Mouse (Mus musculus): ENCODE measurements around the gene S100a3.

Gene S100a3

DNA sequence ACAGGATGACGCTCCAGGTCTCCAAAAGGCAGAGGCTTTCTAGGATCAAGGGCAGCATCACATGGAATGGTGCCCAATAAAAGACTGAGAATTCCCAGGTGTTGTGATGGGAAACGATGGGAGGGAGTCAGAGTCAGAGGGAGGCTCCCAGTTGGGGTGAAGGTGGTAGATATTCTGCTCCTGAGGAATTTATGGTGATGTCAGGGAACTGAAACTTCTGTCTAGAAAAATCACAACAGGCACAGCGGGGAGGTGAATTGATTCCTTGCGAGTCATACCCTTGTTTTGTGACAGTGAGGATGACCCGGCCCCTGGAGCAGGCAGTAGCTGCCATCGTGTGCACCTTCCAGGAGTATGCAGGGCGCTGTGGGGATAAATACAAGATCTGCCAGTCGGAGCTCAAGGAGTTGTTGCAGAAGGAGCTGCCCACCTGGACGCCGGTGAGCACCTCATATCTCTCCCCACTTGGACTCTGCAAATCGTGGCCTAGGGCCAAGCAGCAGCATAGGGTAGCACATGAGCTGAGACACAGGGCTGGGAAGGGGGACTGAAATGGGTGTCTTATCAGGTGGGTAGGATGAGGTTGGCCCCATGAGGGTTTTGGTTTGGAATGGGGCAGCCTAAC lies 41.2 kb downstream of the S100a3 start, which contains the start of gene Gm42674:
Gene Gm42674, plus strand, starts transcription at position 419 of the 625 bp plus-strand sequence.
- no peak for DNase-seq (ENCODE audit: low spot score in 2 of 2)

DNA sequence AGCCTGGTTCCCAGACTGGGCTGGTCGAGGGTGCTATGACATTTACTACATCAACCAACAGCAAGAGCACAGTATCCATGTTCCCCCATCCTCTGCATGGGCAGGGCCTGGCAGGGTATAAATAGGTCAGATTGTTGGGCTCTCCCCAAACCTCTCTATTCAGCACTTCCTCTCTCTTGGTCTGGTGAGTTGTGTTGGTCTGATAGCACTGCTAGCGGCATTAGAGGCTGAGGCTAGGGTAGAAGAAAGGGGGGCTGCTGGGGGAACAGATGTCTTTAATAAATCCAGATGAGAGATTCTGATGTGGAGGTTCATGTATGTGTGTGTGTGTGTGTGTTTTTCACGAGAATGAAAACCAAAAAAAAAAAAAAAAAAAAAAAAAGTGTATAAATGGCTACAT lies 43.2 kb downstream of the S100a3 start, which contains the start of gene S100a4:
Gene S100a4, plus strand, starts transcription at position 149 of the 400 bp plus-strand sequence.
- peak; percentile 54 to 60 for DNase-seq (ENCODE audit: low spot score in 2 of 2)

DNA sequence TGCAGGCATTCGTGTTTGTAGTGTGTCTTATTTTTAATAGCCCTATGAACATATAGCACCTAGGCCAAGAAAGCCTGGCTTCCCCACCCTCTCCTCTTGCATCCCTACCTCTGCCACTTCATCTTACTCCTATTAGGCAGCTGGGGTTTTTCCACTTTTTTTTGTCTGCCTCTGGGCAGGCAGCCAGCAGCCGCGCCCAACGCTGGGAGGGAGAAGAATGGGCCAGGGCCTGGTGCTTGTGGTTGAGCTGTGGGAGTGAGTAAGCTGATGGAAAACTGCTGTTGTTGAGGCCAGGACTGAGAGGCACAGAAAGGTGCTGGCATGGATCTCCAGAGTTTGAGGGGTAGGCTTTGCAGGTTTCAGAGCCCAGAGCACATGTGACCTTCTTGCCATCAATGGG lies 44.0 kb downstream of the S100a3 start:
- peak; percentile 32 to 48 for DNase-seq (ENCODE audit: low spot score in 2 of 2)

DNA sequence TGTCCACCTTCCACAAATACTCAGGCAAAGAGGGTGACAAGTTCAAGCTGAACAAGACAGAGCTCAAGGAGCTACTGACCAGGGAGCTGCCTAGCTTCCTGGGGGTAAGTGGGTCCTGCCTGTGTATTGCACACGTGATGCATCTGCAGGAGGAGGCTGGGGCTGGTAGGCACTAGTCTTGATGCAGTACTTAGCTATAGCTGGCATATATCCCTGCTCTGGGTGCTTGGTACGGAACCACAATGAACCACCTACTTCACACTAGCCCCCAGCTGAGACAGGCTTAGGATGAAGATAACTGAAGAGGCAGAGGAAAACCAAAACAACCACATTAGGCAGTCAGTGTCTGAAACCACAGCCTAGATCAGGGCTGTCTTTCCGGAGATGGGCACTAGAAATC lies 44.7 kb downstream of the S100a3 start:
- no peak for DNase-seq (ENCODE audit: low spot score in 2 of 2)

DNA sequence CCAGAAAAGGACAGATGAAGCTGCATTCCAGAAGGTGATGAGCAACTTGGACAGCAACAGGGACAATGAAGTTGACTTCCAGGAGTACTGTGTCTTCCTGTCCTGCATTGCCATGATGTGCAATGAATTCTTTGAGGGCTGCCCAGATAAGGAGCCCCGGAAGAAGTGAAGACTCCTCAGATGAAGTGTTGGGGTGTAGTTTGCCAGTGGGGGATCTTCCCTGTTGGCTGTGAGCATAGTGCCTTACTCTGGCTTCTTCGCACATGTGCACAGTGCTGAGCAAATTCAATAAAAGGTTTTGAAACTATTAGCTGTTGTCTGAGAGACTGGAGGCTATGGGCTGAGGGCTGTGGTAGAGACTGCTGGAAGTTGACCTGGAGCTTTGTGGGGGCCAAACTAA lies 45.4 kb downstream of the S100a3 start:
- DNase-seq (ENCODE audit: low spot score in 2 of 2), result no peak

DNA sequence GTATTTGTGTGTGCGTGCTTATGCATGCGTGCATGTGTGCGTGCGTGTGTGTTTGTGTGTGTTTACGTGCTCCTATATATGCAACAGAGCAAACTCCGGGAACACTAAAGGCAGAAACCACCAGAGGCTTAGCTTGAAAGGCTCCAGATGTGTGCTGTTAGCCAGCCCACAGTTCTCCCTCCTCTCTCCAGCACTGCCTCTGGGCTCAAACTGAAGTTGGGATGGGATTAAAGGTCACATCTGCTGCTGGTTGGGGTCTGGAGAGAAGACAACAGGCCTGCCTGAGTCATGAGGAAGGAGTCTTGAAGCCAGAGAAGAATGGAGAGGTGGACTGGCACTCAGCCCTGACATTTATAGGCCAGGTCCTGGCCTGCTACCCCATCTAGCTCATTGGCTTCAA lies 45.8 kb downstream of the S100a3 start:
- DNase-seq (ENCODE audit: low spot score in 2 of 2), result no peak

DNA sequence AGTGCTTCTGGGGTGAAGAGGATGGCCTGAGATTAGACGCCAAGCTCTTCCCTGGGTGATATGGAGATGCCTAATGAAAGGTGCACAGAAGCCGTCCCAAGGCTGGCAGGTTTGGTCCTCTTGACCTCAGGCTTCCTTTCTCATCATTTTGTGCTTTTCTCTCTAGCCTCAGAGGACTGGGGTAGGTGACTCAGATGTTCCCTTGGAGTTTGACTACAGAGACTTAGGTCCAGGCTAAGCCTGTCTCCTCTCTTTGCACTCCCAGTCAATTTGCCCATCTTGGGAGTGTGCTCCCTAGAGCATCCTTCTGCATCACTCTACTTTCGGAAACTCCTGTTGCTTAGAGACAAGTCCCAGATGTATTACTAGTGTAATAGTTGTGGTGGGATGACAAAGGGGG lies 47.0 kb downstream of the S100a3 start:
- DNase-seq (ENCODE audit: low spot score in 2 of 2), result no peak

DNA sequence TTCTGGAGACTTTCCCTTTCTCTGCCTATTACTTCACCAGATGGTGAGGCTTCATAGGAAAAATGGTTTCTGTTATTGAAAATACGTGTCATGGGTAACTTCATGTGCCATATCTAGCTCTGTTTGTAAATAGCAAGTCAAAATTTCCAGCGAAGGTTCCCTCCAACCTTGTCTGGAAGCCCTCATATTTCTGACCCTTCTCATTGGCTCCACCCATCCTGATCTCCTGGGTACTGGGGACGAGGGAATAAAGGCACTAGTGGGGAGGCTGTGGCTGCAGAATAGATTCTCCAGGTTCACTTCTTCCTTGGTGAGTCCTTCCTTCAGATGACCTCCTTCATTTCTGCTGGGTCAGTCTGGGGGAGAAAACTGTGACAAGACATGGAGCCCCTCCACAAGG lies 47.8 kb downstream of the S100a3 start, which contains the start of gene S100a5:
Gene S100a5, plus strand, starts transcription at position 301 of the 400 bp plus-strand sequence.
- DNase-seq (ENCODE audit: low spot score in 2 of 2), result no peak

DNA sequence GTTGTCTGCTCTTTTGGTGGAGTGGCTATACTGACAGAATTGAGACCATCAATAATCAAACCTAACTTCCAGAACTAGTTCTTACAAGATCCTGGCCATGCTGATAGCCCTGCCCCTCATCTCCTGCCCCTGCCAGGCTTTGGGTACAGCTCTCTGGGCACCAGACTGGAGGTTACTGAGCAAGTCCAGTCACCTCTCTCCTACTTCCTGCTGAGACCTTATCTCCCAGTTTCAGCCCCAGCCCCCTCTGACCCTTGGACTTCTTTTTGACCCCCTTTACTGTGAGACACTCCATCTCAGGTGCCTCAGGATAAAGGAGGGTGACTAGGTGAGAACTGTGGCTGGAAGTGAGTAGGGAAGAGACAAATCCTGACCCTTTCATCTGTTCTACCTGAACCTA lies 48.7 kb downstream of the S100a3 start:
- DNase-seq (ENCODE audit: low spot score in 2 of 2), result no peak

DNA sequence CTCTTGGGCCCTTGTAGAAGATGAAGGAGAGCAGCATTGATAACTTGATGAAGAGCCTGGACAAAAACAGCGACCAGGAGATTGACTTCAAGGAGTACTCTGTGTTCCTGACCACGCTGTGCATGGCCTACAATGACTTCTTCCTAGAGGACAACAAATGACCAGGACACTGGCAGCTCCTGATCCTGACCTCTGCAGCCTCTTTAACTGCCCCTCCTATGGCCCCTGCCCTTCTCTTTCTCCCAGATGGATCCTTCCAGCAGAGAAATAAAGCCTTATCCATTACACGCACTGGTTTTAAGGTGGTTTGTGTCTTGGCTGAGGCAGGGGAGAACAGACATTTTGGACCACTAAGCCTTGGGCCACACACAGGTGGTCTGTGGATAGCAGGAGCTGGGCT lies 51.1 kb downstream of the S100a3 start:
- no peak for DNase-seq (ENCODE audit: low spot score in 2 of 2)

DNA sequence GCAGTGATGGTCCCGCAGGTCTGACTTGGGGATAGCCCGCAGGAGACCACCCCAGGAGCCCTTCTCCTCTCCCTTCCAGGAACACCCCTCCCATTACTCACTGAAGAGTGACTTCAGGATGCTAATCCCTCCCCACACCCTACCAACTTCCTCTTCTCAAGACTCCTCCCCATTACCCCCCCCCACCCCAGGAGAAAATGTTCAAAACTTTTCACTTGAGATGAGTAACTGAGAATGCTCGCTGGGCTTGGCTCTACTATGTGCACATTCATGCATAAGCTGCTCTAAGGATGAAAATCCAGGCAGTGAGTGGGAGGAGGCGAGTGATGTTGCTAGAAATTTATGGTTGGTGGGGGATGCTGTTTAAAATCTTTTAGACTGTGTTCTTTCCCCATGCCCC lies 51.7 kb downstream of the S100a3 start:
- peak; percentile 26 to 51 for DNase-seq (ENCODE audit: low spot score in 2 of 2)

DNA sequence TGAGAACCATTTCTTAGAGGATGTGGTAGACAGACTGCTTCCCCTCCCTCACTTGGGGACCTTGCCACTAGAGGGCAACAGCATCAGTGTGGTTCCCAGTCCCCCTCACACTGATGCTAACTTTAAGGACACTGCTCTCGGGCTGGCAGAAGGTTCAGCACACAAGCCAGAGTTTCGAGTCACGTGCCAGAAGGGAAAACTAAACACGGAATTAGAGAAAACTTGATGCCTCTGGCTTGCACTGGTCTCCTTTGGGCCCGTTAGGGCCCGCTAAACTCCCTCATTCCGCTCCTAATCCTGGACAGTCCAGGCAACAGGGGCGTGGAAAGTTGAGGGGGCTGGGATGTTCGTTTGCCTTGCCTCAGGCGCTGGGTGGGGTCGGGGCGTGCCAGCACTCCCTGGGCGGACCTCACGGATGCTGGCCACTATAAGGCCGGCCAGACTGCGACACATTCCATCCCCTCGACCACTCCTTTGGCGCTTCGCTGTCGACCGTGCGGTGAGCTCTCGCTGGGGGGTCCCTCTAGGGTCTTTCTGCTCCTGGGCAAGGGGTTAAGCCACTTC lies 52.4 kb downstream of the S100a3 start, which contains the start of gene S100a6:
Gene S100a6, plus strand, starts transcription at position 155 of the 564 bp plus-strand sequence.
- DNase-seq (ENCODE audit: low spot score in 2 of 2), result peak; percentile 82 to 86

DNA sequence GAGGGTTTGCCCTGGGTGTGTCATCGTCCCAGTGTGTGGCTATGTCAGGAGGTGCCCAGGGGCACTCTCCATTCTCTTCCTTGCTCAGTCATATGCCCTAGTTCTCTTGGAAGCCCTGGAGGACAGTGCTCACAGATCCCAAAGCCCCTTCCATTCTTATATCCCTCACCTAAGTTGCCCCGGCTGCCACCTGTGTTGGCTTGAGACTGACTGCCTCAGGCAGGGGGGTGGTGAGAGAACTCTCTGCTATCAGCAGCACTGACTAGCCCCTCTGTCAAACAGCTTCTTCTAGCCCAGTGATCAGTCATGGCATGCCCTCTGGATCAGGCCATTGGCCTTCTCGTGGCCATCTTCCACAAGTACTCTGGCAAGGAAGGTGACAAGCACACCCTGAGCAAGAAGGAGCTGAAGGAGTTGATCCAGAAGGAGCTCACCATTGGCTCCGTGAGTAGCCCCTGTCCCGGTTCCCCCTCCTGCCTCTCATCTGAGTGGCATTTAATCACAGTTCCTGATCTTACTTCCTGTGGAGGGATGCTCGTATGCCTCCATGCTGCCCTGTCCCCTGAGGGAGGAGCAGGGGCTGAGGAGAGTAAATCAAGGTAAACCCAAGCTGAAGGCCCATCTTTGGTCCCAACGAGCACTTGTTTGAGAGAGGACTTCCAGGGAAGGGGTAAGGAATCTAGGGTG lies 53.2 kb downstream of the S100a3 start:
- peak in 1 of 2 experiments; percentile 24 for DNase-seq (ENCODE audit: low spot score in 2 of 2)

DNA sequence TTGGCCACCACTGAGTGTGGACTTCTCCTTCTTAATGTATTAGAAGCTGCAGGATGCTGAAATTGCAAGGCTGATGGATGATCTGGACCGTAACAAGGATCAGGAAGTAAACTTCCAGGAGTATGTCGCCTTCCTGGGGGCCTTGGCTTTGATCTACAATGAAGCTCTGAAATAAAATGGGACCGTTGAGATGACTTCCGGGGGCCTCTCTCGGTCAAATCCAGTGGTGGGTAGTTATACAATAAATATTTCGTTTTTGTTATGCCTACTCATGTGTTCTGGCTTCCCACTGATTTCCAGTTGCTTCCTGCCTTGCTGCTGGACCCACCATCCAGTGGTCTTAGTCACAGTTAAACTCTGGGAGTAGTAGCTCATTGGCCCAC lies 53.8 kb downstream of the S100a3 start:
- DNase-seq (ENCODE audit: low spot score in 2 of 2), result no peak

DNA sequence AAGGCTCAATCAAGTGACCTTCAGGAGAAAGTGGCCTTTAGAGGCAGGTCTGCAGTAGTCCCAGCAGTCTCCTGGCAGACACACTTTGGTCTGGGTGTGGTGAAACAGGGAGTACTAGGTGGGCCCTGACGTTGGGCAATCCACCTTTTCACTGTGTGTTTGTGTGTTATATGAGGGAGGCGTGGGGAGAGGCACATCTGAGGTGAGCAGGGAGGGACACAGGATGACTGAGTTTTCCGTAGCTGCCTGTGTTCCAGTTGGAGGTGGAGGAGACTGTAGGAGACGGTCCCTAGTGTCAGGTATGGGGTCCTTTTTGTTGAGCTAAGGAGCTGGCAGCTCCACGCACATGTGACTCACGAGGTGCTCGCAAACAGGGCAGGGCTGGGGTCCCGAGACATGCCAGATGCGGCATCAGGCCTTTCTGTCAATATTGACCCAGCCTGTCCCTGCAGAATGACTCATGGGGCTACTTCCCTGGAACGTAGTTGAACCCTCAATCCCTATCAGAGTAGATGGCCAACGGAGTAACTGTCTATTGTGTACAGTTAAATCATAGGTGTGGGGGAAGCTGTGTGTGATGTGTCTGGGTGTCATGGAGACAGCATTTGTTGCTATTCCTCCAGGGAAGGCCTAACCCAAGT lies 54.4 kb downstream of the S100a3 start:
- DNase-seq (ENCODE audit: low spot score in 2 of 2), result no peak

DNA sequence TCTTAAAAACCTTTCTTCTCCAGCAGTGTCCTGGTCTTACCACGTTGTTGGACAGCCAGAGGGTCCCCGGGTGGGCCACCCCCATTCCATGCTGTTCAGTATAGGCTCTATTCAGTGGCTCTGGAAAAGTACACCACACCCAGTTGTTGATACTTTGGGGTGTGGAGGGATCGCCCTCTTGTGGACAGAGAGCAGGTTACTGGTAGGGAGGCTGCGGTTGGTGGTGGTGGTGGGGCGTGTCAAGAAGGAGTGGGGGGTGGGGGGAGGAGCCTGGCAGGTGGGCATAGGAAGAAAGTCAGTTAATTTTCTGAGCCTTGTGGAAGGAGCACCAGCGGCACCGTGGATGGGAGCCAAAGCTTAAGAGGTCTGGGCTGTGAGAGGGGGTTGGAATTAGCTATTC lies 55.0 kb downstream of the S100a3 start:
- DNase-seq (ENCODE audit: low spot score in 2 of 2), result peak; percentile 70 to 79

DNA sequence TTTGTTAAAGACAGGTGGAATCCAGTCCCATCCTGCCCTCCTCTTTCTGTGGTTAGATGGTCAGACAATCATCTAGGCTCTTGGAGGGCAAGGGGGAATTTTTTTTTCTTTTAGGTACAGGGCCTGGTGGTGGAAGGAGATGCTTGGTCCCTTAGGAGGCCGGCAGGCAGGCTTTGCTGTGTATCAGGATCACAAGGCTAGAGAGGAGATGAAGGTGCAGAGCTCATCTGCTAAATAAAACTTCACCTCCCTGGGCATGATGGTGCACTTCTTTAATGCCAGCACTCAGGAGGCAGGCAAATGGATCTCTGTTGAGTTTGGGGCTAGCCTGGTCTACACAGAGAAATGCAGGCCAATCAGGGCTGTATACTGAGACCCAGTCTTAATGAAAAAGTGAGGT lies 55.5 kb downstream of the S100a3 start:
- DNase-seq (ENCODE audit: low spot score in 2 of 2), result no peak

DNA sequence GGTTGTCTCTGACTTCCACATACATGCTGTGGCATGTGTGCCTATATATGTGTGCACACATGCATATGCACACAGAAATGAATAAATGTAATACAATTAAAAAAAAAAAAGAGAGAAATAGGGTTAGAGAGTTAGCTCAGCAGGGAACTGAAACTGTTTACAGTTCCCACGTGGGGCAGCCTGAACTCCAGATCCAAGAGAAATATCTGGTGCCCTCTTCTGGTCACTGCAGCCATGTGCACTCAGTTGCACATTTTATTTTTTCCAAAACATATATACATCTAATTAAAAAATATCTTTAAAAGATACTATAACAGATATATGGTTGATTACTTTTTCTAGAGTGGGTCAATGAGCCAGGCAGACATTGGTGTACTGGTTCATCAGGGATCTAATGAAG lies 57.2 kb downstream of the S100a3 start:
- DNase-seq (ENCODE audit: low spot score in 2 of 2), result no peak

DNA sequence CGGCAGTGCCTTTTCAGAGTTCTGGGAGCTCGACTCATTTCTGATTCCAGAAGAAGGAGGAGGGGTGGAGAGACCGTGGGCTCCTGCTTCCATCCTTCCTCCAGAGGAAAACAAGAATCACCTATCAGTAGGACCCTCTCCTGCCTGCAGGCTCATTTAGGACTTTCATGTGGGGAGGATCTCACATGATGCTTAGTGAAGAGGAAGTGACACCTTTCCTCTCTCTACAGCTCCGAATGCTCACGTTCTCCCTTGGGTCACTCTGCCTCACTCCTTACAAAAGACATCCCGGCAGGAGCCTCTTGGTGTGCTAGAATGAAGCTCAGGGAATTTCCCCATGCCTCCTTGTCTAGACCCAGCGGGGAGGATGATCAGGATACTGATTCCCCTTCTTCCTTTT lies 61.2 kb downstream of the S100a3 start:
- no peak for DNase-seq (ENCODE audit: low spot score in 2 of 2)

DNA sequence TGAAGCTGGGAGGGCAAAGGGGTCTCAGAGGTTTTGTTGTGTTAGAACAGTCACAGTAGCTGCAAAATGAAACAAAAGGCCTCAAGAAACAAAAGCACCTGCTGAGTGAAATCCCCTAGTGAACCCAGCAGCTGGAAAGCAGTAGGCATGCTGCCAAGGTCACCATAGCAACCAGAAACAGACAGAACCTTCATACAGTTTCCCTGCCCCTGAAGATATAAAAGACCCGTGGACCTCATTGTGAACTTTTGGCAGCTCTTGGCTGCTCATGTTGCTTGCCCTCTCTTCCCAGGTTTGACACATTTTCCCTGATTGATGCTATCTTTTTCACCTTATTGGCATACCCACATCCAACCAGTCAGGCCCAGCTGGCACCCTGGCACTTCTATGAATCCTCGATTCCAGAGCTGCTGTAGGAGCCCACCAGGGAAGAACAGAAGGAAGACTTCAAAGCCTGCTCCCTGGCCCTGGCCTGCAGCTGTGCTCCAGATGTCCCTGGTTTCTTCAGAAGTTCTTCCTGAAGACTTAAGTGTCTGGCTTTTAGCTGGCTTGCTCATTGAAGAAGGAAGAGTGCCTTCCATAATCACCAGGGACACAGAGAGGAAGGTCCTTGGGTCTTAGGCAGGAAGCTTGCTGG lies 63.2 kb downstream of the S100a3 start:
- no peak for DNase-seq (ENCODE audit: low spot score in 2 of 2)

DNA sequence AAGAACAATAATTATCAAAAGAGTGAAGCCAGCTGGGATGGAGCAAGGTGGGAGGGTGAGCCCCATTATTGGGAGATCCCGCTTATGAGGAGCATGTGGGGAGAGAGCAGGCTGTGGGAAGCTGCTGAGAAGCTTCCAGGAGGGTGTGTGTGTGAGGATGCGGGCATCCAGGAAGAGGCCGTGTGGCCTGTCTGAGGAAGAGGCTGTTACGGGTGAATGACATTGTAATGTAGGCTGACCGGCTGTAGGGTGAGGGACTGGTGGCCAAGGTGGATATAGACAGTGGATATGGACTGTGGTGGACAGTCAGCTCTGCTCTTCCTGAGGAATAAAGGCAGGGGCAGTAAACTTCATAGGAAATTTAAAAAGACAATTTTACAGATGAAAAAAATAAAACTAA lies 65.1 kb downstream of the S100a3 start:
- no peak for DNase-seq (ENCODE audit: low spot score in 2 of 2)
